Mouse (Mus musculus): ENCODE measurements around the gene Gm3415.
"Not testable (repeated sequence)": the region's sequence is repeated elsewhere in the genome, so short reads cannot be mapped to it uniquely, and the experiment has no call there.

GRCm38 (mm10) chr5:146599216-146599615 lies 43.3 kb downstream of the Gm3415 start:
- TF ChIP-seq POLR2A (IDR thresholded peaks at IDR 0.05; ENCODE audit: borderline replicate concordance, extremely low read depth, low read depth, low read length); CTCF (IDR thresholded peaks at IDR 0.05; ENCODE audit: insufficient read depth, low read length): not testable (repeated sequence)
